Mouse (Mus musculus) liver, embryonic 14.5 days (tissue): ENCODE measurements around the gene Creb1.

Source experiments
- CTCF ChIP-seq: IDR thresholded peaks from 2 replicates; pipeline ENCODE4 v1.5.1; 2016; ENCODE audit warnings: antibody characterized with exemption, low read depth, control low read depth
- EP300 ChIP-seq: IDR thresholded peaks from 2 replicates; pipeline ENCODE4 v1.6.1; 2016; ENCODE audit warnings: antibody characterized with exemption, low read depth

DNA sequence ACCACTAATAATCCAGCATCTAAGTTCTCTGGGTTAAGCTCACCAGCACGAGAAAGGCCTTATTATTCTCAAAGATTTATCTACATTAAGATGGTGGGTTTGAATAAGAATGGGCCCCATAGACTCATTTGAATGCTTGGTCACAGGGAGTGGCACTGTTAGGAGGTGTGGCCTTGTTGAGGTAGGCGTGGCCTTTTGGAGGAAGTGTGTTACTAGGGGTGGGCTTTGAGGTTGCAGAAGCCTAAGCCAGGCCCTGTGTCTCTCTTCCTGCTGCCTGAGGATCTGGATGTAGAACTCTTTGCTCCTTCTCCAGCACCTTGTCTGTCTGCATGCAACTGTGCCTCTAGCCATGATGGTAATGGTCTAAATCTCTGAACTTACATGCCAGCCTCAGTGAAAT is 7.8 kb upstream of the Creb1 start:
- TF ChIP-seq EP300 (no peak), CTCF (no peak)
